Mouse (Mus musculus) thymus, postnatal 4 days (tissue): ENCODE data around the gene Tkfc.

Source experiments
- DNase-seq: peaks from one replicate; pipeline ENCODE4 v3.0.0; 2021

The Tkfc gene

GRCm38 (mm10) chr19:10605293-10605900 lies at the start of gene Tkfc, which contains the start of gene Ddb1:
Gene Tkfc (minus strand): TSS chr19:10605654.
Gene Ddb1 (plus strand): TSS chr19:10605327.
- peak; percentile 99 for DNase-seq

DNA sequence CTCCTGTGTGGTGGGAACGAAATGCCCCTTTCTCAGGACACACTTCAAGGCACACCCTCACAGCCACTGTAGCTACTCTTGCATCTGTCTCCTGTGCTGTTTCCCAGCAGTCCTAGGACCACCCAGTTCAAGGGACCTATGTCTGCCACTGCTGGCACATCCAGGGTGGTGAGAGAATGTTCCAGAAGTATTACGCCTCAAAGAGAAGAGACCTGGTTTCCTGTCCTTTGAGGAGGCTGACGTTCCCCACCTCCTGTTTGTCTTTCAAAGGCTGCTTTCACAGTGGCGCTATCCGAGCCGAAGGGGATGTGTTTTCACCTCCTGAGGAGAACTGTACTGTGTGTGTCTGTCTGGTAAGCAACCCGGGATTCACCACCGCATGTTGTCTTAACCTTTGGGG lies 42.7 kb upstream of the Tkfc start:
- peak; percentile 54 for DNase-seq

DNA sequence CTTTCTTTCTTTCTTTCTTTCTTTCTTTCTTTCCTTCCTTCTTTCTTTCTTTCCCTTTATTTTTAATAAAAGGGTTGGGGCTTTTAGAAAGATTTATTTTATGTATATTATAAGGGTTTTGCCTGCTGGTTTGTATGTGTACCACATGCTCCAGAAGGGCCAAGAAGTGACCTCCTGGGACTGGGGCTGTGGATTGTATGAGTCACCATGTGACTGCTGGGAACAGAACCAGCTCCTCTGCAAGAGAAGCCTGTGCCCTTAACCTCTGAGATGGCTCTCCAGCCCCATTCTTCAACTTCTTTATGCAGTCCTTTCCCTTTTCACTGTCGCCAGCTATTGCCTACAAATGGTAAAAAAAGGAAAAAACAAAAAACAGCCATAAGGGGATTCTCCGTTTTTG lies 40.2 kb upstream of the Tkfc start:
- DNase-seq = no peak

GRCm38 (mm10) chr19:10640589-10641378 lies 35.3 kb upstream of the Tkfc start:
- DNase-seq = no peak

- DNase-seq = no peak
These were observed 34.6 kb upstream of the Tkfc start for GRCm38 (mm10) chr19:10640080-10640479.

DNA sequence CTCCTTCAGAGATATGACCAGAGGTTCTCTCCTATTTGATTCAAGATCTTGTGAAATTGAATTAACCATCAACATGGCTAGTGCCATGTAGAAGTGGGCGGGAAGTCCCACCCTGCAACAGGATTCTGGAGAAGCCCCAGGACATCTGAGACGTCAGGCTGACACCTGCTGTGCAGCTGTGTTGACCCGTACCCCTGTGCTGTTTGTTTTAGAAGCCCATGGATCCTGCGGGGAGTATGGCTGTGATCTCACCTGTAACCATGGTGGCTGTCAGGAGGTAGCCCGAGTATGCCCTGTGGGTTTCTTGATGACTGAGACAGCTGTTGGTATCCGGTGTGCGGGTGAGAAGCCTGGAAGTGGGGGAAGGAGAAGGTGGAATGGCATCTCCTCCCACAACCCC lies 32.4 kb upstream of the Tkfc start:
- DNase-seq = no peak

DNA sequence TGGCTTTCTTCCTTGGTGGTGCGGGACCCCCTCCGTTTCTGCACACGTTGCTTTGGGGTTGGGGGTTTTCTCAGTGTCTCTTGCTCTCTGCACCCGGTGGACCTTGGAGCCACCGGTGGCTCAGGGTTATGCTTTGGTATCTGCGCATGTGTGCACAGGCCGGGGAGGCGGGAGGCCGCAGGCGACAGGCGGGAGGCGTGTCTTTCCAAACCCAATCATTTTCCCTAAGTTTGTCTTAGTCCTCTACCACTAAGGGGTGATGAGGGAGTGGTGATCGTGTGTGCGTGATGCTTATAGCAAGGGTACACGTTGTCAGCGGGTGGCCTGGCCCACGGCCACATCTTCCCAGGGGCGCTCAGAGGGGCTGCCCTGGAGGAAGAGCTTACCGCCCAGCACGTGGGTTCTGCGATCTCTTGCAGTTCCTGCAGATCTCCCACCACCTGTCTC lies 29.4 kb upstream of the Tkfc start:
- peak; percentile 56 for DNase-seq

- DNase-seq = peak; percentile 75
These were observed 28.8 kb upstream of the Tkfc start, which contains the start of gene Vwce for GRCm38 (mm10) chr19:10634106-10634871. Gene Vwce (plus strand): TSS chr19:10634213.

- DNase-seq = no peak
These were observed 3.3 kb upstream of the Tkfc start for GRCm38 (mm10) chr19:10608573-10609240.

GRCm38 (mm10) chr19:10605901-10606622 lies 608 bp upstream of the Tkfc start:
- peak; percentile 29 for DNase-seq

- DNase-seq = peak; percentile 22
These were observed 920 bp downstream of the Tkfc start for GRCm38 (mm10) chr19:10604534-10604933.

- DNase-seq = peak; percentile 38
These were observed 1.6 kb downstream of the Tkfc start for GRCm38 (mm10) chr19:10603660-10604523.

DNA sequence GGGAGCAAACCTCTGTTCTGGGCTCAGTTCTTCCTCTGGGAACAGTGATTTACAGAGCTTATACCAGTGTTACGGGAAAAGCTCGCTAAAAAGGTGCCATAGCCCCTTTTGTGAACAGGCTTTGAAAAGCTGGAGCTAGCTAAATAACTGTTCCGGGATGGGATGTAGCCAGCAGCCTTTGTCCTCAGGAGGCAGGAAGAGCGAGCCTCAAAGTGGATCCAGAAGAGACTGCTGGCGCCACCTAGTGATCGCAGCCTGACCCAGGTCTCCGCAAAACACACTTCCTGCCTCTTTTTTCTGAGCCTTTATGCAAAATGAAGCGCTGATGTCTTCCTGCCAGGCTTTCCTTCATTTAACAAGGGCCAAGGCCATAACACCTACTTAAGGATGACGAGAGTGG lies 2.7 kb downstream of the Tkfc start:
- DNase-seq = peak; percentile 97

GRCm38 (mm10) chr19:10602247-10602769 lies 3.1 kb downstream of the Tkfc start:
- DNase-seq = no peak

DNA sequence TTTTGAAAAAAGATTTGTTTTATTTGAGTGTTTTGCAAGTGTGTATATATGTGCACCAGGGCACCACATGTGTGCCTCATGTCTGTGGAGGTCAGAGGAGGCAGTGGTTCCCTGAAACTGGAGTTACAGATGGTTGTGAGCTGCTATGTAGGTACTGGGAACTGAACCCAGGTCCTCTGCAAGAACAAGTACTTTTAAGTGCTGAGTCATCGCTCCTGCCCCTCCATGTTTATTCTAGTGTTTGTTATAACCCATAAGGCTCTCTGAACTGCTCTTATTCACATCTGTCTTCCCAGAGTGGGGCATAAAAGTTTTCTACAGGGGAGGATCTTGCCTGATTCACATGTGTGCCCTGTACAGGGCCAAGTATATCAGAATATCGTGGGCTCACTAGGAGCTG lies 5.8 kb downstream of the Tkfc start:
- no peak for DNase-seq

GRCm38 (mm10) chr19:10598188-10598587 lies 7.3 kb downstream of the Tkfc start:
- peak; percentile 58 for DNase-seq

- no peak for DNase-seq
These were observed 13.6 kb downstream of the Tkfc start for GRCm38 (mm10) chr19:10591659-10592377.

DNA sequence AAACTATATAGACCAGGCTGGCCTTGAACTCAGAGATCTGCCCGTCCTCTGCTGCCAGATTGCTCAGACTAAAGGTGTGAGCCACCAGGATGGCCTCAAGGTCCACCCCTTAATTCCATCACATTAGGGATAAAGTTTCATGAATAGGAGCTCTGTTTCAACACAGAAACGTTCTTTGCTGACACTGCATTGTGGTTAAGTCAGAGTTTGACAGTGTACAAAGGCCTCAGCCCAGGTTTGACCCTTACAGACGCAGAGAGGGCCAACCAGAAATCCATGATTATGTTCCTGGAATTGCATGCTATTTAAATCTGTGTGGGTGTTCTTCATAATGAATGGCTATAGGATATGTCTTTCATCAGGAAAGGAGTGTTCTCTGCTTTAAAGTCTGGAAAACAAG lies 15.2 kb downstream of the Tkfc start:
- DNase-seq = no peak

- no peak for DNase-seq
These were observed 16.2 kb downstream of the Tkfc start for GRCm38 (mm10) chr19:10589127-10589857.

- no peak for DNase-seq
These were observed 18.2 kb downstream of the Tkfc start for GRCm38 (mm10) chr19:10587231-10587630.
